Mouse (Mus musculus): ENCODE results near the gene Syde1. TPM values are rescaled to one million over a fixed set of nuclear protein-coding genes. Genes with fewer than 3 reads are reported as not detected.
"Not testable (repeated sequence)": the region's sequence is repeated elsewhere in the genome, so short reads cannot be mapped to it uniquely, and the experiment has no call there.

Syde1 gene
- polyA plus RNA-seq (2015; fragmentation: Nextera tagmentation; extraction: Ambion mirVana) = 20.2 and 20.3 TPM in 2 replicates

- peak within 1 kb of the TSS; percentile 94 for H3K27ac ChIP-seq
- peak within 1 kb of the TSS; percentile 64 for H3K4me2 ChIP-seq
- H3K4me1 ChIP-seq = peaks cover 21% of the 10 kb centered on the region
- ATAC-seq (ENCODE audit: insufficient number of reproducible peaks, low FRiP score, low TSS enrichment, low read depth) = peak; percentile 69
- peak within 1 kb of the TSS; percentile 74 for H3K4me3 ChIP-seq
- H3K27me3 ChIP-seq = no peaks in the 10 kb centered on the region
- 4% methylated on average over 43 of the region's 54 CpGs for WGBS
- no peaks in the 10 kb centered on the region for H3K9me3 ChIP-seq
- H3K36me3 ChIP-seq = peaks cover 29% of the 10 kb centered on the region
- peak within 1 kb of the TSS; percentile 82 for H3K9ac ChIP-seq
Observed at GRCm38 (mm10) chr10:78591406-78592328, at the start of gene Syde1. Gene Syde1 (minus strand): TSS chr10:78591964.

GRCm38 (mm10) chr10:78632311-78632710 lies 40.5 kb upstream of the Syde1 start:
- Histone ChIP-seq H3K36me3 (no peaks in the 10 kb centered on the region), H3K4me1 (no peaks in the 10 kb centered on the region), H3K9me3 (no peaks in the 10 kb centered on the region), H3K9ac (no peak overlapping the region), H3K27ac (no peak overlapping the region), H3K4me3 (no peak overlapping the region), H3K4me2 (no peak overlapping the region), H3K27me3 (no peaks in the 10 kb centered on the region)
- WGBS = 13% methylated on average over 6 of the region's 6 CpGs
- ATAC-seq (ENCODE audit: insufficient number of reproducible peaks, low FRiP score, low TSS enrichment, low read depth) = no peak

GRCm38 (mm10) chr10:78630194-78630593 lies 38.4 kb upstream of the Syde1 start:
- Histone ChIP-seq H3K4me1 (no peaks in the 10 kb centered on the region), H3K9me3 (no peaks in the 10 kb centered on the region), H3K27me3 (no peaks in the 10 kb centered on the region), H3K4me2 (no peak overlapping the region), H3K9ac (no peak overlapping the region), H3K36me3 (no peaks in the 10 kb centered on the region), H3K4me3 (no peak overlapping the region), H3K27ac (no peak overlapping the region)
- 77% methylated on average over 4 of the region's 4 CpGs for WGBS
- ATAC-seq (ENCODE audit: insufficient number of reproducible peaks, low FRiP score, low TSS enrichment, low read depth) = no peak

GRCm38 (mm10) chr10:78623143-78623542 lies 31.4 kb upstream of the Syde1 start:
- H3K4me3 ChIP-seq; H3K4me2 ChIP-seq; H3K9me3 ChIP-seq; H3K9ac ChIP-seq; H3K27ac ChIP-seq; H3K4me1 ChIP-seq; H3K27me3 ChIP-seq; ATAC-seq (ENCODE audit: insufficient number of reproducible peaks, low FRiP score, low TSS enrichment, low read depth); H3K36me3 ChIP-seq: not testable (repeated sequence)
- WGBS = 83% methylated on average over 3 of the region's 3 CpGs

- no peak for ATAC-seq (ENCODE audit: insufficient number of reproducible peaks, low FRiP score, low TSS enrichment, low read depth)
- H3K4me3 ChIP-seq = no peak within 1 kb of the TSS
- H3K9ac ChIP-seq = no peak within 1 kb of the TSS
- H3K36me3 ChIP-seq = no peaks in the 10 kb centered on the region
- no peaks in the 10 kb centered on the region for H3K27me3 ChIP-seq
- no peak within 1 kb of the TSS for H3K27ac ChIP-seq
- 92% methylated on average over 1 of the region's 1 CpGs for WGBS
- no peak within 1 kb of the TSS for H3K4me2 ChIP-seq
- H3K4me1 ChIP-seq = no peaks in the 10 kb centered on the region
- no peaks in the 10 kb centered on the region for H3K9me3 ChIP-seq
Observed at GRCm38 (mm10) chr10:78617974-78618373, 26.2 kb upstream of the Syde1 start, which contains the start of gene Olfr1357. Gene Olfr1357 (minus strand): TSS chr10:78618074.

- H3K27ac ChIP-seq = no peak overlapping the region
- H3K4me2 ChIP-seq = no peak overlapping the region
- H3K36me3 ChIP-seq = no peaks in the 10 kb centered on the region
- no peaks in the 10 kb centered on the region for H3K4me1 ChIP-seq
- no peaks in the 10 kb centered on the region for H3K27me3 ChIP-seq
- ATAC-seq (ENCODE audit: insufficient number of reproducible peaks, low FRiP score, low TSS enrichment, low read depth) = no peak
- H3K4me3 ChIP-seq = no peak overlapping the region
- no peaks in the 10 kb centered on the region for H3K9me3 ChIP-seq
- H3K9ac ChIP-seq = no peak overlapping the region
- WGBS = 70% methylated on average over 3 of the region's 3 CpGs
Observed at GRCm38 (mm10) chr10:78607602-78608001, 15.8 kb upstream of the Syde1 start.

GRCm38 (mm10) chr10:78605080-78605479 lies 13.3 kb upstream of the Syde1 start:
- no peak overlapping the region for H3K4me2 ChIP-seq
- no peak overlapping the region for H3K27ac ChIP-seq
- 43% methylated on average over 3 of the region's 3 CpGs for WGBS
- no peaks in the 10 kb centered on the region for H3K36me3 ChIP-seq
- no peak overlapping the region for H3K9ac ChIP-seq
- no peak for ATAC-seq (ENCODE audit: insufficient number of reproducible peaks, low FRiP score, low TSS enrichment, low read depth)
- H3K4me3 ChIP-seq = no peak overlapping the region
- no peaks in the 10 kb centered on the region for H3K9me3 ChIP-seq
- H3K4me1 ChIP-seq = no peaks in the 10 kb centered on the region
- no peaks in the 10 kb centered on the region for H3K27me3 ChIP-seq

GRCm38 (mm10) chr10:78599865-78600264 lies 8.1 kb upstream of the Syde1 start:
- WGBS = 85% methylated on average over 5 of the region's 5 CpGs
- H3K4me2 ChIP-seq = no peak overlapping the region
- no peak overlapping the region for H3K4me3 ChIP-seq
- H3K36me3 ChIP-seq = no peaks in the 10 kb centered on the region
- ATAC-seq (ENCODE audit: insufficient number of reproducible peaks, low FRiP score, low TSS enrichment, low read depth) = no peak
- H3K9ac ChIP-seq = no peak overlapping the region
- no peaks in the 10 kb centered on the region for H3K4me1 ChIP-seq
- H3K9me3 ChIP-seq = no peaks in the 10 kb centered on the region
- H3K27me3 ChIP-seq = no peaks in the 10 kb centered on the region
- no peak overlapping the region for H3K27ac ChIP-seq

- no peak overlapping the region for H3K4me3 ChIP-seq
- H3K4me2 ChIP-seq = no peak overlapping the region
- H3K36me3 ChIP-seq = peaks cover 4% of the 10 kb centered on the region
- no peak overlapping the region for H3K9ac ChIP-seq
- no peaks in the 10 kb centered on the region for H3K9me3 ChIP-seq
- peaks cover 19% of the 10 kb centered on the region for H3K4me1 ChIP-seq
- H3K27ac ChIP-seq = no peak overlapping the region
- ATAC-seq (ENCODE audit: insufficient number of reproducible peaks, low FRiP score, low TSS enrichment, low read depth) = no peak
- no peaks in the 10 kb centered on the region for H3K27me3 ChIP-seq
Observed at GRCm38 (mm10) chr10:78594566-78594965, 2.8 kb upstream of the Syde1 start.

- Histone ChIP-seq H3K9me3 (no peaks in the 10 kb centered on the region), H3K27ac (no peak overlapping the region), H3K27me3 (no peaks in the 10 kb centered on the region), H3K36me3 (peaks cover 9% of the 10 kb centered on the region), H3K4me1 (peaks cover 21% of the 10 kb centered on the region), H3K4me2 (no peak overlapping the region), H3K4me3 (no peak overlapping the region), H3K9ac (no peak overlapping the region)
- WGBS = 64% methylated on average over 6 of the region's 6 CpGs
- ATAC-seq (ENCODE audit: insufficient number of reproducible peaks, low FRiP score, low TSS enrichment, low read depth) = no peak
Observed at GRCm38 (mm10) chr10:78594157-78594556, 2.4 kb upstream of the Syde1 start.

- ATAC-seq (ENCODE audit: insufficient number of reproducible peaks, low FRiP score, low TSS enrichment, low read depth) = no peak
- no peak overlapping the region for H3K4me3 ChIP-seq
- no peaks in the 10 kb centered on the region for H3K27me3 ChIP-seq
- H3K36me3 ChIP-seq = peaks cover 13% of the 10 kb centered on the region
- WGBS = 89% methylated on average over 5 of the region's 5 CpGs
- no peak overlapping the region for H3K27ac ChIP-seq
- H3K4me2 ChIP-seq = no peak overlapping the region
- peaks cover 21% of the 10 kb centered on the region for H3K4me1 ChIP-seq
- no peaks in the 10 kb centered on the region for H3K9me3 ChIP-seq
- H3K9ac ChIP-seq = no peak overlapping the region
Observed at GRCm38 (mm10) chr10:78593736-78594135, 2.0 kb upstream of the Syde1 start.

GRCm38 (mm10) chr10:78592856-78593379 lies 1.2 kb upstream of the Syde1 start:
- ATAC-seq (ENCODE audit: insufficient number of reproducible peaks, low FRiP score, low TSS enrichment, low read depth) = no peak
- WGBS = 83% methylated on average over 4 of the region's 4 CpGs

More at GRCm38 (mm10) chr10:78592856-78593379, 1.2 kb upstream of the Syde1 start:
- Histone ChIP-seq H3K9me3 (no peaks in the 10 kb centered on the region), H3K4me2 (no peak overlapping the region), H3K4me3 (no peak overlapping the region), H3K4me1 (peaks cover 21% of the 10 kb centered on the region), H3K36me3 (peaks cover 18% of the 10 kb centered on the region), H3K27me3 (no peaks in the 10 kb centered on the region), H3K27ac (no peak overlapping the region), H3K9ac (no peak overlapping the region)

All from limb, embryonic 15.5 days (tissue).